In the genomic region with DNA sequence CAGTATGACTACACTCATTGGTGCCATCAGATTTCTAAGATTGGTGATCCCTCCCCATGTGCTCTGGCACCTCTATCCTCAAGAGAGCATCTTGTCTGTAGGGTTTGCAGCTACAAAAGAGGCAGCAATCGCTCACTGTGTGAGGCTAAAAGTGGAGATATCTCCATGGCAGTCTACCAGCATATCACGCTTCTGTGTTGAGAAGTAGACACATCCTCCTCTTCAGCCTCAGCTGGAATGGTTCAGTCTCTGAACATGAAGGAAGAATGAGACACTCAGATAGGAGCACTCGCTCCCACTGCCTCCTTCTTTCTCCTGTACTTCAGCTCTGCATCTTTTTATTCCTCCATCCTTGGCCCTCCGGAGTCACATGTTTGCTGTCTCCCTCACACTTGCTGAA, we compare ENCODE assay signal across 19 mouse cellular contexts.
DNase-seq lines count a peak whose midpoint lies in the region; ATAC-seq lines count a peak whose summit lies in the region.
"Had no signal": no experiment of that assay in that cellular context is flagged by ENCODE, and none has a peak within 500 bp of the region (broad histone marks: within the 10 kb centered on the region; RNA-seq: fewer than 3 reads in every experiment).

No protein-coding gene starts in this region.

- DNase-seq in frontal cortex, adult 2 months (ENCODE audit: extremely low spot score in 1 of 2, low spot score in 1 of 2) = peak; percentile 15 to 38
- DNase-seq in frontal cortex, postnatal 25 days (ENCODE audit: low spot score in 2 of 2) = no peak
- peak; percentile 25 for DNase-seq in right cerebral cortex, adult 18-20 months
- no peak for DNase-seq in right cerebral cortex, postnatal 10 days (ENCODE audit: low spot score in 2 of 2)
- DNase-seq in brain, adult 2 months (ENCODE audit: low read depth, low spot score) = peak; percentile 70
- peak; percentile 52 for DNase-seq in telencephalon, adult 2 months (ENCODE audit: low read depth, low spot score)
- DNase-seq: adrenal gland, adult 2 months; adrenal gland, postnatal 10 days; adrenal gland, postnatal 25 days; cerebellum, adult 11 months; cerebellum, adult 18-20 months; cerebellum, adult 8-10 months; cerebellum, adult 9-11 months; cerebellum, postnatal 14 days; cerebellum, postnatal 36 days; embryo, embryonic 11 days had no signal

- ATAC-seq in cerebellum, adult (ENCODE audit: insufficient number of reproducible peaks, low FRiP score, low TSS enrichment) = no peak
- ATAC-seq: forebrain, embryonic 14.5 days; forebrain, embryonic 16.5 days had no signal

Comparison
In these comparisons a context has a peak if more than half of its experiments do, and no peak if none do; other contexts are left out.
1. DNase-seq: peak in frontal cortex, adult 2 months (2 of 2), right cerebral cortex, adult 18-20 months (single experiment), brain, adult 2 months (single experiment) and telencephalon, adult 2 months (single experiment); none in frontal cortex, postnatal 25 days (0 of 2) and right cerebral cortex, postnatal 10 days (0 of 2).